ENCODE assay signal across 8 mouse cellular contexts in genomic region chr11:98966499-98967141, GRCm38 (mm10). TPM values are rescaled to one million over a fixed set of nuclear protein-coding genes. Genes with fewer than 3 reads are reported as not detected.
DNase-seq lines count a peak whose midpoint lies in the region; ATAC-seq and TF ChIP-seq lines count a peak whose summit lies in the region.

No protein-coding gene starts in this region.

- no peak overlapping the region for H3K4me3 ChIP-seq in embryonic facial prominence, embryonic 11.5 days (ENCODE audit: low read depth, low read length)
- peak overlapping the region; percentile 1; the same call in 1 of the 2 replicates for H3K4me3 ChIP-seq in heart, embryonic 11.5 days (ENCODE audit: low read depth, low read length)
- no peak overlapping the region for H3K4me3 ChIP-seq in lung, postnatal 0 days (ENCODE audit: low read depth, low read length)

- TF ChIP-seq EP300 in lung, postnatal 0 days (IDR thresholded peaks at IDR 0.05), result no peak

- H3K36me3 ChIP-seq in embryonic facial prominence, embryonic 11.5 days (replicated peaks; ENCODE audit: control insufficient read depth, insufficient read depth, low read depth, low read length), result peaks cover 3% of the 10 kb centered on the region
- peaks cover 21% of the 10 kb centered on the region; the same call in 1 of the 2 replicates for H3K36me3 ChIP-seq in heart, embryonic 11.5 days (ENCODE audit: control insufficient read depth, insufficient read depth, low read length)
- peaks cover 17% of the 10 kb centered on the region for H3K36me3 ChIP-seq in lung, postnatal 0 days (ENCODE audit: insufficient read depth, low read length)

- ATAC-seq in embryonic facial prominence, embryonic 11.5 days (replicated peaks; ENCODE audit: insufficient number of reproducible peaks, low FRiP score, low TSS enrichment, low read depth), result no peak
- no peak for ATAC-seq in heart, embryonic 11.5 days (replicated peaks; ENCODE audit: insufficient number of reproducible peaks, low FRiP score, low TSS enrichment)
- no peak for ATAC-seq in lung, postnatal 0 days

- no peaks in the 10 kb centered on the region for H3K9me3 ChIP-seq in embryonic facial prominence, embryonic 11.5 days (replicated peaks; ENCODE audit: control insufficient read depth, low read length)
- no peaks in the 10 kb centered on the region for H3K9me3 ChIP-seq in heart, embryonic 11.5 days (replicated peaks; ENCODE audit: control insufficient read depth, low read length)
- H3K9me3 ChIP-seq in lung, postnatal 0 days (ENCODE audit: low read length), result no peaks in the 10 kb centered on the region

- peak overlapping the region; percentile 10; the same call in 1 of the 2 replicates for H3K4me2 ChIP-seq in embryonic facial prominence, embryonic 11.5 days (ENCODE audit: low read depth, low read length)
- H3K4me2 ChIP-seq in heart, embryonic 11.5 days, result 0 out of 2 replicates have a peak overlapping the region, but pooled peaks have one; percentile 5
- H3K4me2 ChIP-seq in lung, postnatal 0 days (replicated peaks; ENCODE audit: low read depth, low read length), result peak overlapping the region; percentile 98; the same call in 1 of the 2 replicates

- no peak overlapping the region for H3K9ac ChIP-seq in embryonic facial prominence, embryonic 11.5 days (replicated peaks; ENCODE audit: low read length)
- H3K9ac ChIP-seq in heart, embryonic 11.5 days (ENCODE audit: low read depth, low read length), result 0 out of 2 replicates have a peak overlapping the region, but pooled peaks have one; percentile 2
- no peak overlapping the region for H3K9ac ChIP-seq in lung, postnatal 0 days (replicated peaks; ENCODE audit: low read depth)

- no peak overlapping the region for H3K27ac ChIP-seq in embryonic facial prominence, embryonic 11.5 days (replicated peaks; ENCODE audit: low read depth, low read length)
- 0 out of 2 replicates have a peak overlapping the region, but pooled peaks have one; percentile 22 for H3K27ac ChIP-seq in heart, embryonic 11.5 days (ENCODE audit: low read depth, low read length)
- no peak overlapping the region for H3K27ac ChIP-seq in lung, postnatal 0 days (ENCODE audit: low read length)

- peaks cover 64% of the 10 kb centered on the region for H3K4me1 ChIP-seq in embryonic facial prominence, embryonic 11.5 days (ENCODE audit: control insufficient read depth, insufficient read depth, low read length)
- peaks cover 97% of the 10 kb centered on the region for H3K4me1 ChIP-seq in heart, embryonic 11.5 days (ENCODE audit: control insufficient read depth, insufficient read depth, low read length)
- peaks cover 44% of the 10 kb centered on the region for H3K4me1 ChIP-seq in lung, postnatal 0 days (ENCODE audit: insufficient read depth, low read depth, low read length)

- WGBS in embryonic facial prominence, embryonic 11.5 days, result 34% methylated on average over 9 of the region's 9 CpGs
- WGBS in heart, embryonic 11.5 days (ENCODE audit: insufficient replicate concordance), result 30% methylated on average over 9 of the region's 9 CpGs
- WGBS in lung, postnatal 0 days, result 49% methylated on average over 5 of the region's 9 CpGs

- TF ChIP-seq CTCF in lung, postnatal 0 days (IDR thresholded peaks at IDR 0.05), result peak; percentile 56

- no peaks in the 10 kb centered on the region for H3K27me3 ChIP-seq in embryonic facial prominence, embryonic 11.5 days (ENCODE audit: control insufficient read depth, insufficient read depth, low read length)
- H3K27me3 ChIP-seq in heart, embryonic 11.5 days (ENCODE audit: control insufficient read depth, insufficient read depth, low read length), result no peaks in the 10 kb centered on the region
- no peaks in the 10 kb centered on the region for H3K27me3 ChIP-seq in lung, postnatal 0 days (replicated peaks; ENCODE audit: insufficient read depth, low read length)

- peak; percentile 89 for DNase-seq in 3134 (ENCODE audit: extremely low read depth, insufficient read length, low spot score)
- DNase-seq in R1 (ENCODE audit: low read depth, low spot score), result peak; percentile 51
- DNase-seq in embryonic facial prominence, embryonic 11.5 days (ENCODE audit: low spot score), result no peak
- peak; percentile 64 for DNase-seq in kidney, postnatal 10 days
- DNase-seq in lung, postnatal 0 days (ENCODE audit: low spot score), result peak; percentile 66
- DNase-seq in ovary, postnatal 36 days (ENCODE audit: low spot score), result peak; percentile 86
- DNase-seq in spleen, adult 12 weeks (ENCODE audit: low spot score), result no peak

RNA-seq across cellular contexts. Expression of gene Gjd3, which starts 16.2 kb away (rescaled TPM):
- polyA plus RNA-seq in embryonic facial prominence, embryonic 11.5 days (2014; fragmentation: Nextera tagmentation; extraction: Ambion mirVana), result 0.25 and 0.43 TPM in 2 replicates
- 1.3 and 1.5 TPM in 2 replicates for polyA plus RNA-seq in heart, embryonic 11.5 days (2014; fragmentation: Nextera tagmentation; extraction: Ambion mirVana)
- polyA plus RNA-seq in lung, postnatal 0 days (2015; fragmentation: Nextera tagmentation; extraction: Ambion mirVana), result 0.56 and 1.0 TPM in 2 replicates

RNA-seq across cellular contexts. Expression of gene Rara, which starts 39.0 kb away (rescaled TPM):
- 32.7 and 40.2 TPM in 2 replicates for polyA plus RNA-seq in embryonic facial prominence, embryonic 11.5 days (2014; fragmentation: Nextera tagmentation; extraction: Ambion mirVana)
- 34.9 and 36.6 TPM in 2 replicates for polyA plus RNA-seq in heart, embryonic 11.5 days (2014; fragmentation: Nextera tagmentation; extraction: Ambion mirVana)
- polyA plus RNA-seq in lung, postnatal 0 days (2015; fragmentation: Nextera tagmentation; extraction: Ambion mirVana), result 26.2 and 28.8 TPM in 2 replicates

RNA-seq across cellular contexts. Expression of gene Top2a, which starts 57.4 kb away (rescaled TPM):
- 397 and 439 TPM in 2 replicates for polyA plus RNA-seq in embryonic facial prominence, embryonic 11.5 days (2014; fragmentation: Nextera tagmentation; extraction: Ambion mirVana)
- polyA plus RNA-seq in heart, embryonic 11.5 days (2014; fragmentation: Nextera tagmentation; extraction: Ambion mirVana), result 220 and 244 TPM in 2 replicates
- polyA plus RNA-seq in lung, postnatal 0 days (2015; fragmentation: Nextera tagmentation; extraction: Ambion mirVana), result 11.1 and 16.9 TPM in 2 replicates

RNA-seq across cellular contexts. Expression of gene Cdc6, which starts 59.0 kb away (rescaled TPM):
- polyA plus RNA-seq in embryonic facial prominence, embryonic 11.5 days (2014; fragmentation: Nextera tagmentation; extraction: Ambion mirVana), result 55.4 and 57.1 TPM in 2 replicates
- 33.6 and 34.0 TPM in 2 replicates for polyA plus RNA-seq in heart, embryonic 11.5 days (2014; fragmentation: Nextera tagmentation; extraction: Ambion mirVana)
- polyA plus RNA-seq in lung, postnatal 0 days (2015; fragmentation: Nextera tagmentation; extraction: Ambion mirVana), result 2.5 and 2.6 TPM in 2 replicates

Comparison
In these comparisons a context has a peak if more than half of its experiments do, and no peak if none do; other contexts are left out.
1. DNase-seq: peak in 3134 (single experiment), R1 (single experiment), kidney, postnatal 10 days (single experiment), lung, postnatal 0 days (single experiment) and ovary, postnatal 36 days (single experiment); none in embryonic facial prominence, embryonic 11.5 days (single experiment) and spleen, adult 12 weeks (single experiment).
2. H3K4me2 ChIP-seq: peak in every context shown above with its lines; median percentile 98 in lung, postnatal 0 days; 10 in embryonic facial prominence, embryonic 11.5 days; 5 in heart, embryonic 11.5 days.
3. RNA of gene Top2a, which starts 57.4 kb away (polyA plus RNA-seq): 397 to 439 TPM in embryonic facial prominence, embryonic 11.5 days and 220 to 244 TPM in heart, embryonic 11.5 days; 11.1 to 16.9 TPM in lung, postnatal 0 days; every median in the first group is over 10 times any median in the second.